Mouse (Mus musculus) forebrain, embryonic 15.5 days (tissue): Measurements from ENCODE around the gene Cnksr3. TPM values are rescaled to one million over a fixed set of nuclear protein-coding genes. Genes with fewer than 3 reads are reported as not detected.

ENCODE experiments used
- ATAC-seq: fragments of 200-750 bp; cut with Nextera tagmentation; replicated peaks from 2 replicates; pipeline ENCODE4 v1.8.0; 2017; ENCODE audit warnings: mild to moderate bottlenecking, moderate TSS enrichment, moderate library complexity
- H3K27ac ChIP-seq: fragments of 300-500 bp; sonication (generic); replicated peaks from 2 replicates; pipeline ENCODE4 v1.5.1; 2015; ENCODE audit warnings: mild to moderate bottlenecking, inconsistent platforms
- H3K27me3 ChIP-seq: fragments of 300-500 bp; sonication (generic); 2 replicates; pipeline ENCODE4 v1.6.1; 2015; ENCODE audit warnings: inconsistent platforms
- H3K36me3 ChIP-seq: fragments of 300-500 bp; sonication (generic); 2 replicates; pipeline ENCODE4 v1.6.1; 2015; ENCODE audit warnings: mild to moderate bottlenecking, inconsistent platforms
- H3K4me1 ChIP-seq: fragments of 300-500 bp; sonication (generic); 2 replicates; pipeline ENCODE4 v1.6.1; 2015; ENCODE audit warnings: inconsistent platforms
- H3K4me2 ChIP-seq: fragments of 300-500 bp; sonication (generic); replicated peaks from 2 replicates; pipeline ENCODE4 v1.6.1; 2015; ENCODE audit warnings: mild to moderate bottlenecking, inconsistent platforms
- H3K4me3 ChIP-seq: fragments of 300-500 bp; sonication (generic); 2 replicates; pipeline ENCODE4 v1.5.1; 2015; ENCODE audit warnings: mild to moderate bottlenecking, inconsistent platforms
- H3K9ac ChIP-seq: fragments of 300-500 bp; sonication (generic); replicated peaks from 2 replicates; pipeline ENCODE4 v1.6.1; 2015; ENCODE audit warnings: mild to moderate bottlenecking, inconsistent platforms
- H3K9me3 ChIP-seq: fragments of 300-500 bp; sonication (generic); 2 replicates; pipeline ENCODE4 v1.6.1; 2016; ENCODE audit warnings: inconsistent platforms
- whole genome bisulfite sequencing: fragments of 180-500 bp; shearing (Covaris S2); methylation state at CpG from one replicate; pipeline ENCODE4 v1.1.7; 2015; ENCODE audit warnings: mixed read lengths; 5-methylcytosine and 5-hydroxymethylcytosine counted together
- polyA plus RNA-seq: library from polyadenylated mRNA; unstranded; fragments of >200 nt; fragmentation: Nextera tagmentation; extraction: Ambion mirVana; gene quantifications from 2 replicates; pipeline ENCODE4 v1.2.1, GENCODE M21; 2015

The Cnksr3 gene
- polyA plus RNA-seq, 1 experiment from 2014 or later: 3.1 TPM

- H3K4me2 ChIP-seq: no peak overlapping the region
- H3K36me3 ChIP-seq: no peaks in the 10 kb centered on the region
- no peak for ATAC-seq
- peaks cover 8% of the 10 kb centered on the region for H3K4me1 ChIP-seq
- no peak overlapping the region for H3K27ac ChIP-seq
- no peaks in the 10 kb centered on the region for H3K9me3 ChIP-seq
- no peak overlapping the region for H3K4me3 ChIP-seq
- no peak overlapping the region for H3K9ac ChIP-seq
- WGBS: 80% methylated on average over 2 of the region's 2 CpGs
- no peaks in the 10 kb centered on the region for H3K27me3 ChIP-seq
These were observed 76.3 kb downstream of the Cnksr3 start for GRCm38 (mm10) chr10:7135751-7136150.

- no peak for ATAC-seq
- Histone ChIP-seq H3K27ac (no peak overlapping the region), H3K9ac (no peak overlapping the region), H3K36me3 (no peaks in the 10 kb centered on the region), H3K9me3 (no peaks in the 10 kb centered on the region), H3K4me3 (no peak overlapping the region), H3K4me1 (peaks cover 5% of the 10 kb centered on the region; the same call in 1 of the 2 replicates), H3K27me3 (no peaks in the 10 kb centered on the region), H3K4me2 (no peak overlapping the region)
- WGBS: 89% methylated on average over 5 of the region's 5 CpGs
These were observed 79.0 kb downstream of the Cnksr3 start for GRCm38 (mm10) chr10:7133005-7133404.

- WGBS: 94% methylated on average over 3 of the region's 3 CpGs
- H3K9ac ChIP-seq: no peak overlapping the region
- no peak overlapping the region for H3K4me2 ChIP-seq
- no peak overlapping the region for H3K4me3 ChIP-seq
- H3K36me3 ChIP-seq: no peaks in the 10 kb centered on the region
- H3K9me3 ChIP-seq: no peaks in the 10 kb centered on the region
- H3K27me3 ChIP-seq: no peaks in the 10 kb centered on the region
- no peak for ATAC-seq
- H3K4me1 ChIP-seq: no peaks in the 10 kb centered on the region
- no peak overlapping the region for H3K27ac ChIP-seq
These were observed 80.6 kb downstream of the Cnksr3 start for GRCm38 (mm10) chr10:7131441-7131840.

- no peak overlapping the region for H3K9ac ChIP-seq
- no peaks in the 10 kb centered on the region for H3K27me3 ChIP-seq
- no peak overlapping the region for H3K4me3 ChIP-seq
- H3K36me3 ChIP-seq: no peaks in the 10 kb centered on the region
- no peaks in the 10 kb centered on the region for H3K9me3 ChIP-seq
- ATAC-seq: no peak
- H3K27ac ChIP-seq: no peak overlapping the region
- H3K4me2 ChIP-seq: no peak overlapping the region
- no peaks in the 10 kb centered on the region for H3K4me1 ChIP-seq
- WGBS: 90% methylated on average over 9 of the region's 9 CpGs
These were observed 84.2 kb downstream of the Cnksr3 start for GRCm38 (mm10) chr10:7127828-7128227.

- H3K9me3 ChIP-seq: no peaks in the 10 kb centered on the region
- ATAC-seq: no peak
- H3K4me1 ChIP-seq: no peaks in the 10 kb centered on the region
- no peak overlapping the region for H3K27ac ChIP-seq
- no peaks in the 10 kb centered on the region for H3K27me3 ChIP-seq
- no peaks in the 10 kb centered on the region for H3K36me3 ChIP-seq
- H3K4me3 ChIP-seq: no peak overlapping the region
- H3K4me2 ChIP-seq: no peak overlapping the region
- no peak overlapping the region for H3K9ac ChIP-seq
- 96% methylated on average over 12 of the region's 12 CpGs for WGBS
These were observed 85.2 kb downstream of the Cnksr3 start for GRCm38 (mm10) chr10:7126882-7127281.

GRCm38 (mm10) chr10:7126287-7126686 is 85.8 kb downstream of the Cnksr3 start:
- Histone ChIP-seq H3K36me3 (no peaks in the 10 kb centered on the region), H3K9me3 (no peaks in the 10 kb centered on the region), H3K4me3 (no peak overlapping the region), H3K4me2 (no peak overlapping the region), H3K4me1 (no peaks in the 10 kb centered on the region), H3K27me3 (no peaks in the 10 kb centered on the region), H3K27ac (no peak overlapping the region), H3K9ac (no peak overlapping the region)
- 71% methylated on average over 7 of the region's 7 CpGs for WGBS
- ATAC-seq: no peak

GRCm38 (mm10) chr10:7124993-7125392 is 87.0 kb downstream of the Cnksr3 start:
- Histone ChIP-seq H3K9me3 (no peaks in the 10 kb centered on the region), H3K4me2 (no peak overlapping the region), H3K27me3 (no peaks in the 10 kb centered on the region), H3K9ac (no peak overlapping the region), H3K27ac (no peak overlapping the region), H3K36me3 (no peaks in the 10 kb centered on the region), H3K4me1 (no peaks in the 10 kb centered on the region), H3K4me3 (no peak overlapping the region)
- no peak; the same call in 1 of the 2 replicates for ATAC-seq
- 71% methylated on average over 7 of the region's 7 CpGs for WGBS

GRCm38 (mm10) chr10:7122294-7122693 is 89.7 kb downstream of the Cnksr3 start:
- H3K9ac ChIP-seq: no peak overlapping the region

GRCm38 (mm10) chr10:7120206-7120605 is 91.8 kb downstream of the Cnksr3 start:
- Histone ChIP-seq H3K27ac (no peak overlapping the region), H3K36me3 (no peaks in the 10 kb centered on the region), H3K9ac (no peak overlapping the region), H3K4me2 (no peak overlapping the region), H3K4me3 (no peak overlapping the region), H3K9me3 (no peaks in the 10 kb centered on the region), H3K27me3 (no peaks in the 10 kb centered on the region), H3K4me1 (peaks cover 4% of the 10 kb centered on the region; the same call in 1 of the 2 replicates)
- WGBS: 95% methylated on average over 13 of the region's 13 CpGs
- ATAC-seq: no peak

More at GRCm38 (mm10) chr10:7122294-7122693, 89.7 kb downstream of the Cnksr3 start:
- H3K4me2 ChIP-seq: no peak overlapping the region
- peaks cover 4% of the 10 kb centered on the region; the same call in 1 of the 2 replicates for H3K4me1 ChIP-seq
- no peaks in the 10 kb centered on the region for H3K9me3 ChIP-seq
- no peaks in the 10 kb centered on the region for H3K36me3 ChIP-seq
- no peaks in the 10 kb centered on the region for H3K27me3 ChIP-seq
- H3K27ac ChIP-seq: no peak overlapping the region
- H3K4me3 ChIP-seq: no peak overlapping the region
- WGBS: 92% methylated on average over 4 of the region's 4 CpGs
- no peak for ATAC-seq

- Histone ChIP-seq H3K9ac (no peak overlapping the region), H3K36me3 (no peaks in the 10 kb centered on the region), H3K4me3 (no peak overlapping the region), H3K4me2 (no peak overlapping the region), H3K9me3 (no peaks in the 10 kb centered on the region), H3K27me3 (no peaks in the 10 kb centered on the region), H3K27ac (no peak overlapping the region), H3K4me1 (peaks cover 4% of the 10 kb centered on the region; the same call in 1 of the 2 replicates)
- ATAC-seq: no peak; the same call in 1 of the 2 replicates
- 87% methylated on average over 10 of the region's 10 CpGs for WGBS
These were observed 93.6 kb downstream of the Cnksr3 start for GRCm38 (mm10) chr10:7118258-7119077.

- Histone ChIP-seq H3K9me3 (no peaks in the 10 kb centered on the region), H3K27ac (no peak overlapping the region), H3K36me3 (no peaks in the 10 kb centered on the region), H3K9ac (no peak overlapping the region), H3K27me3 (no peaks in the 10 kb centered on the region), H3K4me1 (peaks cover 4% of the 10 kb centered on the region; the same call in 1 of the 2 replicates), H3K4me3 (no peak overlapping the region), H3K4me2 (no peak overlapping the region)
- 90% methylated on average over 7 of the region's 7 CpGs for WGBS
- no peak for ATAC-seq
These were observed 94.3 kb downstream of the Cnksr3 start for GRCm38 (mm10) chr10:7117785-7118184.

- WGBS: 90% methylated on average over 5 of the region's 5 CpGs
- Histone ChIP-seq H3K36me3 (no peaks in the 10 kb centered on the region), H3K27ac (no peak overlapping the region), H3K4me1 (peaks cover 4% of the 10 kb centered on the region; the same call in 1 of the 2 replicates), H3K4me2 (no peak overlapping the region), H3K9ac (no peak overlapping the region), H3K9me3 (no peaks in the 10 kb centered on the region), H3K4me3 (no peak overlapping the region), H3K27me3 (no peaks in the 10 kb centered on the region)
- no peak for ATAC-seq
These were observed 97.2 kb downstream of the Cnksr3 start for GRCm38 (mm10) chr10:7114796-7115195.
